Mouse (Mus musculus) lung, postnatal 36 days (tissue): ENCODE measurements around the gene Aqp6.
A peak's percentile ranks its signal among the peaks of the same experiment; 100 is the strongest.

Experiments
- DNase-seq: peaks from one replicate; pipeline ENCODE4 v3.0.0; 2022; ENCODE audit warnings: mixed read lengths

The Aqp6 gene

DNA sequence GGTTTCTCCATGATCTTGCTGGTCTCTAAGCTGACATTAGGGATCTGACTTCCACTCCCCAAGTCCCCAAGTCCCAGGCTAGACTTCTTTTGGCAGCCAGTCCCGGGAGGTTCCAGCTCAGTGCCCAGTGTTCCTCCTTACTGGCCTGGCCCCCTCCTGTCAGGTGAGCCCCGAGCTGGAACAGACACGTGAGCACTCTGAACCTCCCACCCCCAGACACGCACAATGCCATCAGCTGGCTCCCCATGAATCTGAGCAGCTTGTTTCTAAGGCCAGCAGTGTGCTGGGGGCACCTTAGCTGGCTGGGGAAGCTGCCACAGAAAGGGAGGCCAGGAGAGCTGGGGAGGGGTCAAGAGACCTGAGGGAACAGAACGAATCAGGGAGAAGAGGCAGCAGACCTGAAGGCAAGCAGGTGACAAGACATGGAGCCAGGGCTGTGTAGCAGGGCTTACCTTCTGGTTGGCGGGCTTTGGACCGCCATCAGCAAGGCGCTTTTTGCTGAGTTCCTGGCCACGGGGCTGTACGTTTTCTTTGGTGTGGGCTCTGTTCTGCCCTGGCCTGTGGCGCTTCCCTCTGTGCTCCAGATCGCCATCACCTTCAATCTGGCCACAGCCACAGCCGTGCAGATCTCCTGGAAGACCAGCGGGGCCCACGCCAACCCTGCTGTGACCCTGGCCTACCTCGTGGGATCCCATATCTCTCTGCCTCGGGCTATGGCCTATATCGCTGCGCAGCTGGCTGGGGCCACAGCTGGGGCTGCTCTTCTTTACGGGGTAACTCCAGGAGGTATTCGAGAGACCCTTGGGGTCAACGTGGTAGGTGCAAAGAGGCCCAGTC, at the start of gene Aqp6:
Gene Aqp6, plus strand, starts transcription at position 415 of the 837 bp plus-strand sequence.
- no peak for DNase-seq

DNA sequence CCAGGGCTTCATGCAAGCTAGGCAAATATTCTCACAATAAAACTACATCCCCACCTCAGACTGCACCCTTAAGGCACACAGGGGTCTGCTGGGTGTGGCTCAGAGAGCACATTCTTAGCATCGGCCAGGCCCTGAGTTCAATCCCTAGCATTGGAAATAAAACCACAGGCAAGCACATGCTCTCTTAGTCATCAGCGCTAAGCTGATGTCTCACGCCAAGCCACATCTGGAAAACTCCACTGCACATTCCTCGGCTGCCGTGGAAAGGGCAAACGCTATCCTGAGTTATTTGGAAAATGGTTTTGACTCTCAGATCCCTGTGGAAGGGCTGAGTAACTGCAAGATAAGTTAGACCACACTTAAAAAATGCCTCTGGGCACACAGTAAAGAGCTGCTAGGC, 47.4 kb upstream of the Aqp6 start:
- DNase-seq = no peak

DNA sequence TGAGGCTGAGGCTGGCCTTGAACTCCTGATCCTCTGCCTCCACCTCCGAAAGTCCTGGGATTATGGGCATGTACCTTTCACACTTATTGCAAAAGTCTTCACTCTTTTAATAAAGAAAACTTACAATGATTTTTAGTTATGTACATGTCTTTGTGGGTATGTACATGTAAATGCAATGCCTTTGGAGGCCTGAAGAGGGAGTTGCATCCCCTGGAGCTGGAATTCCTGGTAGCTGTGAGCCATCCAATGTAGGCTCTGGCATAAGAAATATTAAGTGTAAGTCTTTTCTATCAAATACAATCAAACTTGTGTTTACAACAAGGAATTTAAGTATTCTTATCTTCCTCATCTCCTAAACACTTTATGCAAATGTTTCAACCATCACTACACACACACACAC, 42.3 kb upstream of the Aqp6 start:
- no peak for DNase-seq

DNA sequence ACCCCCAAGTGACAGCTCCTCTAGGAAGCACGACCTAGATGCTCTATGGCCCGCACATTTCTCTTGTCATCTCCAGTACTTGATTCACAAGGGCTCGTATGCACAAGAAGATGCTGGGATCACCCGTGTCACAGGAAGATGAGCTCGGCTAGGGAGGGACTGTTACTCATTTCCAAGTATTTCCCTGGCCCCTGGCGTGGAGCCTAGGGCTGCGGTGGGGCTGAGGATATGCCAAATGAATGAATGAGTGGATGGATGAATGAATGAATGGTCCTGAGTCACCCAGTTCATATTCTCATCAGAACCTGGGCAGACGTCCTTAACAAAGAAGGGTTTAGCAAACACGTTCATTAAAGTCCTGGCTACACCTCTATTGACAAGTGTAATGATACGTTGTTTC, 41.0 kb upstream of the Aqp6 start:
- no peak for DNase-seq

DNA sequence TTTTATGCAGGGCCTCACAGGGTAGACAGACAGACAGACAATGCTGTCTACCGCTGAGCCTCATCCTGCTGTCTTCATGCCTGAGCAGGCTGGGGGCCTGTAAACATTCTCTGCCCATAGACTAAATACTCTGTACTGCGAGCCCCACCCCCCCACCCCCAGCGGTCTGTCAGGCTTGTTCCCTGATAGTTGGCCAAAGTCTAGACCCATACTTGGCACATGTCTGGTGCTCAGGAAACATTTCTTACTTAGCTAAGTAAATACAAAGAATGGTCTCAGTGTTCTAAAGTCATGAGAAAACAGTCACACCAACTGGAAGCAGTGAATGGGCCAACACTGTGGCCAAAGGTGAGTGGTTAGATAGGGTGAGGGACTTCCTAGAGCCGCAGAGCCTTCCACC, 33.8 kb upstream of the Aqp6 start:
- DNase-seq = peak; percentile 35

DNA sequence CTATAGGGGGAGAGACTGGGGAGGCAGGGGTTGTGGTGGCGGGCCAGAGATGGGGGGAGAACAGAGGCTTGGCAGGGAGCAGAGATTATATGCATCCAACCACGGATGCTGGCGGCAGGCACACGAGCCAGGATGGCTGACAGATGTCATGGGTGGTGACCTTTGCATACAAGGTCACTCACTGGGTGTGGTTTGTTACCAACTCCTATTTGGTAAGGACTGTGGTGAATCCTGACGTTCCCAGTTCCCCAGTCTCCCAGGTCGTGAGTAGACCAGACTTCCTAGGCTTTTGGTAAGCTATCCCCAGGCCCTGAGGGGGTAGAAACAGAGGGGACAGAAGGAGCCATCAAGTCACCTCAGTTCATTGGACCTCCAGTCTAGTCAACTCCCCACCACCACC, 32.5 kb upstream of the Aqp6 start:
- no peak for DNase-seq

DNA sequence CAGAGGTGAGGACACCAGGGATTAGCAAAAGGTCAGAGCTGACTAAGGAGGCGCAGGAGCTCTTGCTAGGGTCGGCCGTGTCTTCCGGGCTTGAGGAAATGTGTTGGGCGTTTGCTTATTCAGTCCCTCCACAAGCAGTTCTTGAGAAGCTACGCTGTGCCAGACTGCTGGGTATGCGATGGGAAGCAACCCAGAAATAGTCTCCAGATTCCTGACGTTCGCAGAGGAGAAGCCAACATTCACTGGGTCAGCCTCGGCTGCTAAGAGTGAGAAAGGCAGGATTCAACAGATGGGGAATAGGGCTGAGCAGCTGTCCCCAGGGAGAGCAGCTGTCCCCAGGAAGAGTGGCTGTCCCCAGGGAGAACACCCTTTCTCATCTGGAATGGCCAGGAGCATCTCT, 32.1 kb upstream of the Aqp6 start:
- no peak for DNase-seq

DNA sequence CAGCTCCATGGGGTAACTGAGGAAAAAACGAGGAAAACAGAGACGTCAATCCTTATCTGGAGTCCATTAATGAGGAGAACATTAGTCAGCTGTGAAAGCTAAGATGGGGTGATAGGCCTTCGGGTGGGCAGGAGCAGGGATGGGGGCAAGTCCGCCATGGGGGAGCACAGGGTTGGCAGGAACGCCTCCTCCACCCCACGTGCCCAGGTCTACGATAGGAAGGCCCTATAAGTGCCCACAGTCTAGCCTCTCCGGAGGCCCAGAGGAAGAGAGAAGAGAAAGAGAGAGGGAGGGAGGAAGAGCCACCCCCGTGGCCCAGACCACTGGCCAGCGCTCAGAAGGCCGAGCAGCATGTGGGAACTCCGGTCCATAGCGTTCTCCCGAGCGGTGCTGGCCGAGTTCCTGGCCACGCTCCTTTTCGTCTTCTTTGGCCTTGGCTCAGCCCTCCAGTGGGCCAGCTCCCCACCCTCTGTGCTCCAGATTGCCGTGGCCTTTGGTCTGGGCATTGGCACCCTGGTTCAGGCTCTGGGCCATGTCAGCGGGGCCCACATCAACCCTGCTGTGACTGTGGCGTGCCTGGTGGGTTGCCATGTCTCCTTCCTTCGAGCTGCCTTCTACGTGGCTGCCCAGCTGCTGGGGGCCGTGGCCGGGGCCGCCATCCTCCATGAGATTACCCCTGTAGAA, 22.3 kb upstream of the Aqp6 start, which contains the start of gene Aqp2:
Gene Aqp2, plus strand, starts transcription at position 254 of the 684 bp plus-strand sequence.
- no peak for DNase-seq

DNA sequence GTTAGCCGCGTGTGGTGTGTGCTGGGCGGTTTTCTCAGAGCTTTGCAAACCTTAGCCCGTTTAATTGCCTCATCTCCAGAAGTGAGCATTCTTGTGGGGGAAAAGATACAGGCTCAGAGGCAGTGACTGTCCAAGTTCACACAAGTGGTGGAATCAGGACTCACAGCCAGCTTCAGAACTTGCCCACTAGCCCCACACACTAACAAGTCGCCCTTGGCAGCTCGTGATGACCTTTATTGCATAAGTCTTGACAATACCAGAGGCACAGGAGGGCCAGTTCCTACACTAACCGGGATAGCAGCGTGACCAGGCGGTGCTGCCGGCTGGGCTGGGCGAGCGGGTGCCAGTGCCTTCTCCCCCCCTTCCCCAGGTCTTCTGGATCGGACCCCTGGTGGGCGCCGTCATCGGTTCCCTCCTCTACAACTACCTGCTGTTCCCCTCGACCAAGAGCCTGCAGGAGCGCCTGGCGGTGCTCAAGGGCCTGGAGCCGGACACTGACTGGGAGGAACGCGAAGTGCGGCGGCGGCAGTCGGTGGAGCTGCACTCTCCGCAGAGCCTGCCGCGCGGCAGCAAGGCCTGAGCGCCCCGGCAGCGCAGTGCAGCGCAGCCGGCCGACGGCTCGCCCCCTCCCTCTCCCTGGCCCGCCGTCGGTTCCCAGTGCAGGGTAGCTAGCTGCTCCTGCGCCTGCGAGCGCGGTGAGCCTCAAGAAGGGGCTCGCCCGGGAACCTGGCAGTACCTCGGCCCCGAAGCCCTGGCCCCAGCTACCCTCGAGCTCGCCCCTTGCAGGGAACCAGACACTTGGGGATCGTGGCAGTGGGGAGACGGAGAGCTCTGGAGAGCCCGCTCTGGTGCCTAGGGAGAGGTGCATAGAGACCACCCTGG, 17.5 kb upstream of the Aqp6 start:
- DNase-seq = peak; percentile 36

DNA sequence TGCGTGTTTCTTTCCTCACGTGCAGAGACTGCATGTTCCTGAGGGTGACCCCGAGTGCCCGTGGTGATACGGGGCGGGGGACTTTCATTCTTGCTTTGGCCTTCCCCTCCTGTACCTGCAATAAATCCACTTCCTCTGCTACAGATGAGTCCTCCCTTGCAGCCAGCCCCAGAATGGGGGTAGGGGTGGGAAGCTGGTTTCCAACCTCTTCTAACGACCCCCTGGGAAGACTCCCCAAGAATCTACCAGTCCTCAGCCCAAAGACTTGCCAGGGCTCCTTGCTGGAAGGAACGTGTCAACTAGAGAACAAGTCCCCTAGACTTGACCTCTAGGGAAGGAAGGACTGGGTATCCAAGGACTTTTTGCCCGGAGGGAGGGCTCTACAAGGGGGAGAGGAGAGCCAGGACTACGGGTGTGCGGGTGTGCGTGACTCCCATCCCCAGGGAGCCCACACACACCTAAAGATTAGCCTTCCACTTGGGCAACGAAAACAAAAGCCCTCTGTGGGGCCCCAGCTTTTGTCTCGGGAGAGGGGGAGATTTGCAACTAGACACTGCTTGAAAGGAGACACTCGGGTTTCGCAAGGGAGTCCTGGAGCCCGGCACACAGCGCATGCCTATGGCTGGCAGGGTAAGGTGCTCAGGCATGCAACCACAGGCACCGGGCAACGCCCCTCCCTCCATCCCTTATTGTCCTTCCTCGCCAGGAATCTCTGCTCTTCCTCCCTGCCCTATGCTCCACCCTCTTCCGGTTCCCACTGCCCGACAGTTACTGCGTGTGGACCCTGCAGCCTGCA, 16.6 kb upstream of the Aqp6 start:
- DNase-seq = peak; percentile 77

DNA sequence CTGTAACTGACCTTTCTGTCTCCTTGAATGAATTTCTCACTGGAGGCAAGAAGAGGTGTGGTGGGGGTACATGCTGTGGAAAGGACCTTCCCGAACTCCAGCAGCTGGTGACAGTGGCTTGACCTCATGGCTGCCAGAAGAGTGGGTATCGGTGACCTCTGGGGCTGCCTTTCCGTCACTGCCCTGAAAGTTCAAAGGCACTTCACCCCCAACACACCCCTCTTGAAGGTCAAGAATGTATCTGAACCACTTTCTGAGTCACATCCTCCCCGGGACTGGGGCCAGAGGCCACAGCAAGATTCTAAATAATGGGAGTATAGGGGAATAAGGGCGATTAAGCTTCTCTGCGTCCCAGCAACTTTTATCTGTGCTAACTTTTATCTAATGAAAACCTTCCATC, 15.5 kb upstream of the Aqp6 start:
- no peak for DNase-seq

DNA sequence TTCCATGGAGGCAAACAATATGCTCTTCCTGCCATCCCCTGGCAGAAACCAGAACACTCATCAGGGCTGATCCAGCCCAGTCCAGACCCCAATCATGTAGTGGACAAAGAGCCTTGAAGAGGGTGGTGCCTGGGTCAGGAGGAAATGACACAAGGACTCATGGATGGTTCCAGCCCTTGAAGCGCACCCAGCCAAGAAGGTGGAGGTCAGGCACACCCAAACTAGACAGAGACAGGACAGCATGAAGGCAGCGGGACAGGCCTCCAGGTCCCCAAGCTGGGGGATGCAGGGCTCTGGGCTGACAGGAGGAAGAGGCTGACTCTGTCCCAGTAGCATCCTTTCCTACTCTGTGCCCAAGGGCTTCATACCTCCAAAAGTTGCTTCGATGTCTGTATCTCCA, 14.7 kb upstream of the Aqp6 start:
- no peak for DNase-seq

DNA sequence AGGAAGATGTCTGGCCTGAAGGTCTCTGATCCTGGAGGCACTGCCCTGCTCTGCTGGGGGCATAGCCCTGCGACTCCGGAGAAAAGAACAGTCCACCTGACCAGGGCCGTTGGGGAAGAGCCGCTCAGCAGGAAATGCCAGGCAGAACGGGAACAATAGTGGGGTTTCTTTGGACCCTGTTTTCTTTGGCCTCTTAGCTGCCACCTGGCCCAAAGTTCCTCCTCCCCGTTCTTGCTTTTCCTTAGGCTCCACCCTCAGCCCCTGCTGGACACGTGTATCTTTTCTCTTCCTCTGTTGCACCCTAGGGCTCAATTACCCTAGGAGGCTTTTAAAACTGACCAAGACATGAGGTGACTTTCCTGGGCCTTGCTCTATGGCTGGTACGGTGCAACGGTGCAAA, 12.0 kb upstream of the Aqp6 start:
- DNase-seq = peak; percentile 50

DNA sequence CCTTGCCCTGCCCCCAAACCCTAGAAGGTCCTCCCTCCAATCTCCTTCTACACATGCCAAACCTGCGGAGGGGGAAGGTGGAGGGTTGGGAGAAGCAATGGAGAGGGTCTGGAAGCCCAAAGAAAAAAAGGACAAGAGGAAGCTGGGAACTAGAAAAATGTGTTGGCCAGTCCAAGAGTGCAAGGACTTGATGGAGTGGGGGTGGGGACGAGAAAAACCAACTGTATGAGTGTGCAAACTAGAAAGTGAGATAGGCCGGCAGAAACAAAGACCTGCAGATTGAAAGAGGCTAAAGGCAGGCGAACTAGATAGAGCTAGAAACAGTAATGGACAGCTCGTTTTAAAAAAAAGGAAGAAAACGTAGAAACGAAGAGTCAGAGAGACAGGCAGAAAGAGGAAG, 11.5 kb upstream of the Aqp6 start:
- peak; percentile 62 for DNase-seq

DNA sequence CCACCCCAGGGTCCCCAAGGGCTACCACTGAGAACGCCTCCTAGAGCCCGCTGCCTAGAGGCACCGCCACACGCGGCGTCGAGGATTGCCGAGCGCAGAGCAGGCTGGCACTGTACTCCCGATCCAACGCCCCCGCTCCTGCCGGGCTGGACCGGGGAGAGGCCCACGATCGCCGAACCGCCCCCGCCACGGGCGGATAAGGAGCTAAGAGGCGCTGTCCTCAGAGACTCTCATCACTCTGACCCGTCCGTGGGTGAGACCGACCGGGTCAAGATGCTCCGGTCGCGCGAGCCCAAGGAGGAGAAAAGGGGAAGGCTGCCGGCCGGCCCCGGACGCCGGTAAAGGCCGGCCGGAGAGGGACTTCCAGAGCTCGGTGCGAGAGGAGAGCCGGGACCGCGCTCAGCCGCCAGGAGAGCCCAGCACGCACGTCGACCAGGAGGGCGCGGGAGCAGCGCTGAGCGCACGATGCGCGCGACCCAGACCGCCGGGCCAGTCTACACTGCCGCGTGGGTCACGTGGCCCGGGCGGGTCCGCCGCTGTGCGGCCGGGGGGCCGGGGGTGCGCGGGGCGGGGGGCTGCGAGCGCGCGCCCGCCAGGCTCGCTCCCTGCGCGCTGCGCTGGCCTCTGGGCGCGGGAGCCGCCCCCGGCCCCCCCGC, 10.6 kb upstream of the Aqp6 start, which contains the start of gene Aqp5:
Gene Aqp5, plus strand, starts transcription at position 354 of the 656 bp plus-strand sequence.
- DNase-seq = peak; percentile 64

DNA sequence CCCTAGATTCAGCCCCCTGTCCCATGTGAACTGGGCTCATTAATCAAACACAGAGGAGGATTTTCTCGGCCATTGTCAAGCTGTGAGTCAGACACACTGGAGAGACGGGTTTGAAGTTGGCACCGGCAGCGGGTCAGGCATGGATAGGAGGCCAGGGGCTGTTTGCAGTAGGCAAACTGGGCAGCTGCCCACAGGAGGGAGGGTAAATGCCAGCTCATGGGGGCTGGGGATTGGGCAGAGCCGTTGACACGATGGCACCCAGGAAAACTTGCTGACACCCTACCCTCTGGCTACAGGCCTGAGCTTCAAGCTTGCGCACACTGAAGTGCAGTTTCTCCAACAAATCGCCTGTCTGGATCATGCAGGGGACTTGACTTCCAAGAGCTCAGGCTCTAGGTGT, 9.0 kb upstream of the Aqp6 start:
- DNase-seq = peak; percentile 74

DNA sequence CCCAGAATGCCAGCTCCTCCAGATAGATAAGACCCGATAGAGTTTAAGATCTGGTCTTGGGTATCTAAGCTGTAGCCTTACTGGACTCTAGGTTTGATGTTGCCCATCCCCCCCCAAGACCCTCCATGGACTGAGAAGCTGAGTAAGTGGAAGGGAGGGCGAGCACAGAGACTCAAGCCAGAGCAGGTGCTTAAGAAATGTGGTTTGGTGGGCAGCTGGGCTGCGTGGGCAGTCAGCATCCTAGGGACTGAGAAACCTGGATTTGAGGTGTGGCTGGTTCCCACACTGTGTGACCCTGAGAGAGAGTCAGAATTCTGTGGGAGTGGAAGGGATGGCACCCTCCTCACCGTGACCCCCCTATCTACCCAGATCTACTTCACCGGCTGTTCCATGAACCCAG, 8.3 kb upstream of the Aqp6 start:
- DNase-seq = no peak

DNA sequence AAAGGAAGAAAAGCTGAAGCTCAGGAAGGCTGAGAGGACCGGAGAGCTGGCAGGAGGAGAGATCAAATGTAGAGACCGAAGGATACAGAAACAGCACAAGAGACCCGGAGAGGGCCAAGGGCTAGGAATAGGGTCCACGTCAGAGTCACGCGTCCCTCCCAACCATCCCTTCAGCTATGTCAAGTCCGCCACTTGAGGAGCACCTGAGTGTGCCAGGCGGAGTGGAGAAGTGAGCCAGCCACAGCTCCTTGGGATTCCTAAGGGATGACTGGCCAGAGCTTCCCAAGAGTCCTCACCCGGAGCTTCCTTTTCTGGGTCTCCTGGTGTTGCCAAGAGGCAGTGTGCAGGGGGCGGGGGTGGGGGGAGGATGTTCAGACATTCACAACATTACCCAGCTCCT, 6.2 kb upstream of the Aqp6 start:
- peak; percentile 81 for DNase-seq

DNA sequence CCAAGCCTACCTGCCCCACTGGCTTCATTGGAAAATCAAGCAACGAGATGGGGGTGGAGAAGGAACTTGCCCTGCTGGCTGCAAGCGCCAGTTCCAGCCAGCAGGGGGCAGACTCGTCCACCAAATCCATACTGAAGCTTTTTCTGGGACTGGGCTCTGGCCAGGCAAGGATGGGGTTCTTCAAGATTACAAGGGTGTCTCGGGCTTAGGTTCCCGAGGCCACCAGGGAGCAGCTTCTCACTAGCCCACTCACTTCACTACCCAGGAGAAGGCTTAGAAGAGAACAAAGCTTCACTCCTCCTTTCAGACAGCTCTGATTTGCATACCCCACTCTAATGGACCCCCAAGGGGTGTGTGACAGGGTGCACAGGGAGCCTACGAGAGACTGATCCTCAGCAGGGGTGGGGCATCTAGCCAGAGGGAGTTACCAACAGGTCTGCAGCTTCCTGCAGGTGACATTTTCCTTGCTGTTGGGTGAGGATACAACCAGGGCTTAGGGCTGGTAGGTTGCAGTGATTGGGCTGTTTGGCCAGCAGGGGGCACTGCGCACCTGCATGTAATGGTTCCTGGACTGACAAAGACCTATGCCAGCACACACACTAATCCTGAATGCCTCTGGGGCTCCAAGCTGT, 5.0 kb upstream of the Aqp6 start:
- DNase-seq = peak; percentile 89

DNA sequence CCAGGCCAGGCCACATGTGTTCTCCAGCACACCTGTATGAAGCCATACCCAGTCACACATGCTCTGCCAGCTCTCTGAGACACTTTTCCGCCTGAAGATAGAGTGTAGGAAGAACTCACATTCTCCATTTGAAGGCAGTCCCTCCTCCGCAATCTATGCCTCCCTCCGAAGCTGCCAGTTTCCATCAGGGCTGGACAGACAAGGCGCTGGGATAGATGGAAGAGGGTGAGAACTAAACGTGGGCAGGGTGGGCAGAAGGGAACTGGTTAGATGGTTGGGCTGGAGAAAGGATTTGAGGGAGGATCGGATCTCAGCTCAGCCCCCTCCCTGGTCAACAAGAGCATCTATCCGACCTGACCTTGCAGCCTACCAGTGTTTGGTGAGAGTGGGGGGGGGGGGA, 4.4 kb upstream of the Aqp6 start:
- DNase-seq = no peak

DNA sequence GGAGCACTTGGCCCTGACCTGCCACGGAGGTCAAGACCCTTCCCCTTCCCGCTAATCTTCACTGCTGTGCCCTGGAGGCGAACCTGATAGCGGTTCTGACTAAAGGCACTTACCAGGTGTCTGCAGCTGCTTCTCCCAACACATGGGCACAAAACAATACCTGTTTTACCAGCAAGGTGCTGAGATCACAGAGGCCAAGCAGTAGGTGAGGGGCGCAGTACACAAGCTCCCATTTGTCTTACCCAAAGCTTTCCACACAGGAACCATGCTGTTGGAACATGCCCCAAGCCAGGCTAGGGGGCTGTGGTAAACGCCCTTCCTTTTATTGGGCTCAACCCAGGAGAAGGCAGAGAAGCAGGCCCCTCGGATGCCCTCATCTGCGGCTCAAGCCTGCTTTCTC, 3.6 kb upstream of the Aqp6 start:
- no peak for DNase-seq
